Mouse (Mus musculus) spleen, adult 2 months (tissue): Measurements from ENCODE around the gene Pawr. TPM values are rescaled to one million over a fixed set of nuclear protein-coding genes. Genes with fewer than 3 reads are reported as not detected.

Source experiments
- DNase-seq, 2 experiments: peaks; one replicate each; pipeline versions ENCODE4 v3.0.0 to v3.0.0-alpha.2; 2012 to 2021; ENCODE audit warnings: low spot score in 2 of 2, low read depth in 1 of 2
- H3K27ac ChIP-seq: fragments of 200-500 bp; 2 replicates; pipeline ENCODE4 v1.5.1; 2012; ENCODE audit warnings: low read length, inconsistent platforms; ENCODE audit not compliant: insufficient read depth
- H3K27me3 ChIP-seq: fragments of 200-500 bp; 2 replicates; pipeline ENCODE4 v1.6.1; 2012; ENCODE audit warnings: mild to moderate bottlenecking, moderate library complexity, low read length, inconsistent platforms; ENCODE audit not compliant: control insufficient read depth, insufficient read depth
- H3K36me3 ChIP-seq: fragments of 200-500 bp; 2 replicates; pipeline ENCODE4 v1.6.1; 2012; ENCODE audit warnings: mild to moderate bottlenecking, low read length, inconsistent platforms; ENCODE audit not compliant: control insufficient read depth, insufficient read depth
- H3K4me1 ChIP-seq: fragments of 200-500 bp; 2 replicates; pipeline ENCODE4 v1.6.1; 2011; ENCODE audit warnings: inconsistent platforms; ENCODE audit not compliant: control insufficient read depth, insufficient read depth, insufficient read length
- H3K4me3 ChIP-seq: fragments of 200-500 bp; 2 replicates; pipeline ENCODE4 v1.5.1; 2011; ENCODE audit warnings: mild to moderate bottlenecking, inconsistent platforms; ENCODE audit not compliant: insufficient read depth, insufficient read length; ENCODE audit errors: extremely low read depth
- CTCF ChIP-seq: fragments of 200-500 bp; IDR thresholded peaks from 2 replicates; pipeline ENCODE4 v1.5.1; 2011; ENCODE audit warnings: mild to moderate bottlenecking, inconsistent platforms; ENCODE audit not compliant: insufficient read depth, insufficient read length, insufficient replicate concordance; ENCODE audit errors: extremely low read depth
- POLR2A ChIP-seq: fragments of 200-500 bp; IDR thresholded peaks from 2 replicates; pipeline ENCODE4 v1.6.1; 2011; ENCODE audit warnings: low read depth, low read length, inconsistent platforms
- WGBS: fragments of 180-500 bp; shearing (Covaris S2); methylation state at CpG from one replicate; pipeline ENCODE4 v1.1.7; 2018; 5-methylcytosine and 5-hydroxymethylcytosine counted together
- polyA plus RNA-seq: library from polyadenylated mRNA; depleted of rRNA; stranded (reverse); fragments of >200 nt; gene quantifications from 2 replicates; pipeline ENCODE4 v1.2.3, GENCODE M21; 2012; rRNA removed

Gene Pawr
- polyA plus RNA-seq = 3.5 and 5.6 TPM in 2 replicates

- Histone ChIP-seq H3K4me3 (peak within 1 kb of the TSS; percentile 61), H3K36me3 (no peaks in the 10 kb centered on the region), H3K27ac (peak within 1 kb of the TSS; percentile 9; the same call in 1 of the 2 replicates), H3K27me3 (peaks cover 21% of the 10 kb centered on the region), H3K4me1 (peaks cover 13% of the 10 kb centered on the region; the same call in 1 of the 2 replicates)
- WGBS = 1% methylated on average over 62 of the region's 85 CpGs
- DNase-seq = no peak
- TF ChIP-seq POLR2A (no peak), CTCF (no peak)
These were observed at the start of gene Pawr for GRCm38 (mm10) chr10:108331784-108332561. Gene Pawr, plus strand, starts transcription at chr10:108332121.

GRCm38 (mm10) chr10:108282351-108282750 is 49.6 kb upstream of the Pawr start:
- no peak for DNase-seq
- TF ChIP-seq CTCF = no peak
- TF ChIP-seq POLR2A = no peak
- Histone ChIP-seq H3K4me3 (no peak overlapping the region), H3K36me3 (peaks cover 9% of the 10 kb centered on the region), H3K27ac (no peak overlapping the region), H3K4me1 (no peaks in the 10 kb centered on the region), H3K27me3 (no peaks in the 10 kb centered on the region)
- WGBS = 88% methylated on average over 6 of the region's 6 CpGs

GRCm38 (mm10) chr10:108283418-108283817 is 48.5 kb upstream of the Pawr start:
- DNase-seq = no peak
- Histone ChIP-seq H3K4me3 (no peak overlapping the region), H3K4me1 (no peaks in the 10 kb centered on the region), H3K27me3 (no peaks in the 10 kb centered on the region), H3K36me3 (peaks cover 7% of the 10 kb centered on the region), H3K27ac (no peak overlapping the region)
- TF ChIP-seq POLR2A (no peak), CTCF (no peak)
- WGBS = 95% methylated on average over 2 of the region's 2 CpGs

GRCm38 (mm10) chr10:108283837-108284236 is 48.1 kb upstream of the Pawr start:
- no peaks in the 10 kb centered on the region for H3K4me1 ChIP-seq
- H3K27ac ChIP-seq = no peak overlapping the region
- TF ChIP-seq POLR2A (no peak), CTCF (no peak)
- no peak overlapping the region for H3K4me3 ChIP-seq
- H3K27me3 ChIP-seq = no peaks in the 10 kb centered on the region
- DNase-seq = no peak
- 89% methylated on average over 4 of the region's 4 CpGs for WGBS
- H3K36me3 ChIP-seq = peaks cover 7% of the 10 kb centered on the region

- no peak for DNase-seq
- Histone ChIP-seq H3K36me3 (peaks cover 7% of the 10 kb centered on the region), H3K4me3 (no peak overlapping the region), H3K27ac (no peak overlapping the region), H3K4me1 (no peaks in the 10 kb centered on the region), H3K27me3 (no peaks in the 10 kb centered on the region)
- WGBS = 93% methylated on average over 4 of the region's 4 CpGs
- TF ChIP-seq CTCF (no peak), POLR2A (no peak)
These were observed 47.5 kb upstream of the Pawr start for GRCm38 (mm10) chr10:108284445-108284844.

- Histone ChIP-seq H3K4me1 (no peaks in the 10 kb centered on the region), H3K27me3 (no peaks in the 10 kb centered on the region), H3K27ac (no peak overlapping the region), H3K36me3 (peaks cover 6% of the 10 kb centered on the region), H3K4me3 (no peak overlapping the region)
- 94% methylated on average over 5 of the region's 5 CpGs for WGBS
- no peak for TF ChIP-seq CTCF
- TF ChIP-seq POLR2A = no peak
- no peak for DNase-seq
These were observed 46.9 kb upstream of the Pawr start for GRCm38 (mm10) chr10:108284977-108285376.

- WGBS = 89% methylated on average over 11 of the region's 11 CpGs
- TF ChIP-seq POLR2A (no peak), CTCF (no peak)
- Histone ChIP-seq H3K36me3 (no peaks in the 10 kb centered on the region), H3K27me3 (no peaks in the 10 kb centered on the region), H3K27ac (no peak overlapping the region), H3K4me3 (no peak overlapping the region), H3K4me1 (no peaks in the 10 kb centered on the region)
- no peak for DNase-seq
These were observed 45.1 kb upstream of the Pawr start for GRCm38 (mm10) chr10:108286658-108287437.
